Mouse (Mus musculus): Measurements from ENCODE around the gene Flot1.

Gene Flot1

DNA sequence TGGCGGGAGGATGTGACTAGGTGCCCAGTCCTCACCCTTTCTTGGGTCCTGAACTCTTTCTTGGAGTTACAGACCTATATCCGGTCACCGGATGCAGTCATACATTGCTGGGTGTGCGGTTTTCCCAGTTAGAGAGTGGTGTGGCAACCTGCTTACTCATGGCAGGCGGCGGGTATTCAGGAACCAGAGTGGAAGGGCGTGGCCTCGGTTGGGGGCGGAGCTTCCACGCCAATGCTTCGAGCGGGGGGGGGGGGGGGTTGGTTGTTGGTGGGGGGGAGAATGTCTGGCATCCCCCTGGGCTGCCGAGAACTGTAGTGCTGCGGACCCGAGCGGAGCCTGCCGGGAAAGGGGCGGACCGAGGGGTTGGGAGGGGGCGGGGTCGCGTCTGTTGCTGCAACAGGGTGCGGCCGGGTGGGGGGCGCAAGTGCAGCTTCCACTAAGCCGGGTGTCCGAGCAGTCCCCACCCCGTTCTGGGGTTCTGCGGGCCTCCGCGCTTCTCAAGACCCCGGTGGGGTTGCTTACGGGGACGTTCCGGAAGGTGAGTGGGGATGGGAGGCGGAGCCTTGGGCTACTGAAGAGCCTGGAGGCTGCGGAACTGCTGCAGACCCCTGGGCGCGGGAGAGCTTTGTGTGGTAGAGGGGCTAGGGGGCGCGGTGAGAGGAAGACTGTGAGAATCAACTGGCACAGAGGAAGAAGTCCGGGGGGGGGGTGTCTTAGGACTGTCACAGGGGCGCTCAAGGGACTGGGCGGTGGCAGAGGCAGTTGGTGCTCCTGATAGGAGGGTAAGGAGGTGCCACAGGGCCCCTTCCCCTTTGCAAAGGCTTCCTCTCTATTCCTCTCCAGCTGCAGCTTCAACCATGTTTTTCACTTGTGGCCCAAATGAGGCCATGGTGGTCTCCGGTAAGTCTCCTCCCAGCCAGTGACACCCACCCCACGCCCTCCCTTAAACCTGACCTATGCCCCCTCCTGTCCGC, at the start of gene Flot1:
Gene Flot1 (plus strand): TSS at position 267 of the 974 bp plus-strand sequence.
- DNase-seq (ENCODE audit: low read depth, low spot score), result no peak

DNA sequence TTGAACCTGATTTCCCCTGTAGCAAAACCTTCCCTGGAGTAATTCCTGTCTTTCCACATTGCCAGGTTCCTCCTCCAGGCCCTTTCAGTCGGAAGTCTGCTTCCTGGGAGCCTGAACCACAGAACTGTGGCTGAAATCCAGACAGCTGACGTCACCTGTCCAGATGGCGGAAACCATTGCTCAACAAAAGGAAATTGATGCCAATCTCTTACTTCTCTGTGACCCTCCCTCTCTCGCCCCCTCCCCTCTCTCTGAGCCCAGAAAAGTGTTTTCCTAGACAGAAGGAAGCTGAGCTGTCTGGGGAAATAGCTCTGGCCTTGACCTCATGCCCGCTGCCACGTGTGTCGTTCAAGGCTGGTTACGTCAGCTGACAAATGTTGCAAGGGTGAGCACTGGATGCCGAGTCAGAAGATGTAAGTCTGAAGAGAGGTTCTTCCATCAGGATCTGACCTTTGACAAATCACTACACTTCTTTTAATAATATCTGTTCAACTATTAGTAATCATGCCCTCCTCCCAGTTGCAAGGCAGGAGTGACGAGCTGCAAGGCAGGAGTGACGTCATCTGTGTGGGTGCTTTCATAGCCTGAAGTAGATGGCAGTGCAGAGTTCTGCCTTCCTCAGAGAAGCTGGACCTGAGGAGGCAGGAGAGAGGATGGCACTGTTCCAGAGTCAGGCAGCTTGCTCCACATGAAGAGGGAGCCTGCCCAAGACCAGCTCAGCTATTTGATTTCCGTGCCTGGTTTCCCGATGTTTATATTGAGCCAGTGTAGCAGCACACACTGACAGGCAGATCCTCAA, 46.0 kb upstream of the Flot1 start:
- no peak for DNase-seq (ENCODE audit: low read depth, low spot score)

DNA sequence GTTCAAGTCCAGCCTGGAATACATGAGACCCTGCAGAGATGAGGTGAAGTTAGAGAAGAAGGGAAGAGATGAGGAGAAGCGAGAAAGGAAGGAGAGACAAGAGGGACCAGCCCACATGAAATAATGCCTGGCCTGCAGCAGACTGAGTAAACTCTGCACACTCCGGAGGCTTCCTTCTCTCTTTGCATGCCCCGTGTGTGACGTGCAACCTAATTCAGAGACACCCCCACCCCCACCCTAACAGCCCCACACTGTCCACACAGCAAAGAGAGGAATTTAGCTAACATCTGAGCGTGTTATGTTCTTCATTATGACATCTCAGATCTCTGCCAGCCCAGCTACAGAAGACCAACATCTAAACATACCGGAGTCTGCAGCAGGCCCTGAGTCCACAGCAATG, 44.1 kb upstream of the Flot1 start:
- DNase-seq (ENCODE audit: low read depth, low spot score), result no peak

DNA sequence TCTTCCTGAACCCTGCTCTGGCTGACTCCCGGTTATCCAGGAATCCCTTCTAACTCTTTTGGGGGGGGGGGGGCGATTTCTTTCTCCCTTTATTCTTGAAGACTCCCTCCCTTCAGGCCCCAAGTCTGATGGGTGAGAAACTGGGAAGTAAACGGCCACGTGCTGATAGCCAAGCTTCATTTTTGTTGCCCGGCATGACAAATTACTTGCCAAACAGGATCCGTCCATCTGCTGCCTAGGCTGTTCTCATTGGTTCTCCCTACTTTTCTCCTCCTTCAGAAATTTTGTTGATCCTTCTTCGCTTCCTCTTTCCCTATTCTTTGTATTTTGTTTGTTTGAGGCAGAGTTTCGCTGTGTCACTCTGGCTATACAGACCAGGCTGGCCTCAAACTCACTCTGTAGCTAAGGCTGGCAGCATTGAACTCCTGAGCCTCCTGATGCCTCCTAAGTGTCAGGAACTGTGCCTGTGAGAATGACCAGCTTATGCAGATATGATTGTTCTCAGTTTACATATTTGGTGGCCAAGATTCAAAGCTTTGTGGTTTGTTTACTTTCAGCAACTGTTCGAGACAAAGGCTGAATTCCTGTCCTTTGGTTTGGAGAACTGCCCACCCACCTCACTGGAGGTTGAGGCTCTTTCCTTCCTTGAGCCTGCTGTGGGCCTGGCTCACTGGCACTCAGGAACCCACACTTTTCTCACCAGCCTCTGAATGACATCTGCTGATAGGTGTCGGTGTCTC, 43.4 kb upstream of the Flot1 start:
- no peak for DNase-seq (ENCODE audit: low read depth, low spot score)

DNA sequence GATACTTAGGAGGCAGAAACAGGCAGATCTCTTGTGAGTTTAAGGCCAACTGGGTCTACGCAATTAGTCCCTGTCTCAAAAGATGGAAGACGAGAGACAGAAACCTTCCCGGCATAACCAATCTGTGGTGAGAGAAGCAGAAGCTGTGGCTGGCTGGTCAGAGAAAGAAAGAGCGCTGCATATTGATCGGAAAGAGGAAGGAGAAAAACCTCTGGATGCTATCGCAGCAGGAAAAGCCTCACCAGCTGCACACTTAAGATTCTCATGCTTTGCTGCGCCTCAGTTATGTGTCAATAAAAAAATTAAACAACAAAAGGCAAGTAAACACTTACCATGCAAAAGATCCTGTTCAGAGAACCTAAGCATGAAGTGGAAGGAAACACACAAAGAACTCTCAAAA, 42.7 kb upstream of the Flot1 start:
- DNase-seq (ENCODE audit: low read depth, low spot score), result no peak

DNA sequence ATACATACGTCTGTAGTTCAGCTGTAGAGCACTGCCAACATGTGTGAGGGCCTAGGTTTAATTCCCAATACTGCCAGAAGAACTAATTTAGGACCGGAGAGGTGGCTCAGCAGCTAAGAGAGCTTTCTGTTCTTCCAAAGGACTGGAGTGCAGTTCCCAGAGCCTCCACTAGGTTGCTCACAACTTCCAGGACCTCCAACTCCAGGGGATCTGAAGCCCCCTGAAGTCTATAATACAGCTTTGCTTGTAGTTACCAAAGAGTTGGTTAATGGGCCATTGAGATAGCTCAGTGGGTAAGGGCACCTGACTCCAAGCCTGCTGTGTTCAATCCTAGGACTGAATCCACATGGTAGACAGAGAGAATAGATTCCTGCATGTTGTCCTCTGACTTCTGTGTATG, 40.6 kb upstream of the Flot1 start:
- DNase-seq (ENCODE audit: low read depth, low spot score), result no peak

DNA sequence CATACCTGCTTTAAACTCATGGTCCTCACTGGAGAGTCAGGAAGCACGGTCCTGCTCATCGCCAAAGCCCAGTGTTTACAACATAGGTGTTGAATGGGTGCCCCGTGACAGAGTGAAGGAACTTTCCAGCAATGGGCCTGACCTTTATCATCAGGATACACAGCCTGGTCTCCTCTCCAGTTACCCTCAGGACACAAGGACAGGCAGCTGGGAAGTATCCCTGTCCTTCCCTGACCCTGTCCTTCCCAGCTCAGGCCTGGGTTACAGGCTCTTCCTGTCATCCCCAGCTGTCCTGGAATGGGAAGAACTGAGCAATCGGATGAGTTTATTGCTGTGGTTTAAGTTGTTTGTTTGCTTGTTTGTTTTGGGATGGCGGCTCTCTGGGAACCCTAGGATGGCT, 40.1 kb upstream of the Flot1 start:
- DNase-seq (ENCODE audit: low read depth, low spot score), result no peak

DNA sequence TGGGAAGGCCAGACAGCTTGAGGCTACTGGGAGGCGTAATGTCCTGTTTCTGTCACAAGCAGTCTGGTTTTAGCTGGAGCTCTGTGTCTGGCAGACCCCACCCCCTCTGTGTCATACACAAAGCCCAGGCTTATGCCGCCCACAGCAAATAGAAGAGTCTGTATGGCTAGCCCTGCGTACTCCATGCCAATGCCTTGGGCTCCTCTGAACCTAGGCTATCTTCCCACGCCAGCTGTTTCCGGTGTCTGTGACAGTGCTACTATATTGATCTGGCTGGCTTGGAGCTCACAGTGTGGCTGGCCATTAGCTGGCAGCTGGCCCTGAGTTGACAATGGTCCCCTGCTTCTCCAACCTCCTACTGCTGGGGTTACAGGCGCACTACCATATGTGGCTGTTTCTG, 39.1 kb upstream of the Flot1 start:
- DNase-seq (ENCODE audit: low read depth, low spot score), result no peak

DNA sequence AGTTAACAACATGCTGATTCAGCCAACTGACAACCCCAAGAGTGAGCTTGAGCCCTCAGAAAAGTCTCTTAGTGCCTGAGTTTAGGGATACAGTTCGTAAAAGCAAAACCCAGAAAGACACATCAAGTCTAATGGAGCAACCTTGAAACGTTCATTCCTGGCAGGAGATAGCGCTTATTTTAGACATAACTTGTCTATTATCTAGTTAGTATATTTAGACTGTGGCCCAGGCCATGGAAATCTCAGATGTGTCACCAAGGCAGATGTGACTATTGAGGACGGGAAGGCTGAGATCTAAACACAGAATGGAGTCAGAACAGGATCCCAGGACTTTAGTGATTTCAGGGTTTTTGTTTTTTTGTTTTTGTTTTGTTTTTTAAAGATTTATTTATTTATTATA, 37.9 kb upstream of the Flot1 start:
- no peak for DNase-seq (ENCODE audit: low read depth, low spot score)

DNA sequence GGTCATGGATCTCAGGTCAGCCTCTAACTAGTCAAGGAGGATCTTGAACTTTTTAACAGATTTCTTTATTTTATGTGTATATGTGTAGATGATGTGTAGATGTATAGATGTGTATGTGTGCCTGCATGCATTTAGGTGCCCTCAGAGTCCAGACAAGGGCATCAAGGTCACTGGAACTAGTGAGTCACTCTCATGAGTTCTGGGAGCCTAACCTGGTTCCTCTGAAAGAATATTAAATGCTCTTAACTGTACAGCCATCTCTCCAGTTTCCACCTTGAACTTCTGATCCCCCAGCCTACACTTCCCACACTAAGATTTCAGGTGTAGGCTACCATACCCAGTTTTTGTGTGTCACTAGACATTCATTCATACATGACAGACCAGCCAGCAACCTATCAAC, 35.5 kb upstream of the Flot1 start:
- no peak for DNase-seq (ENCODE audit: low read depth, low spot score)

DNA sequence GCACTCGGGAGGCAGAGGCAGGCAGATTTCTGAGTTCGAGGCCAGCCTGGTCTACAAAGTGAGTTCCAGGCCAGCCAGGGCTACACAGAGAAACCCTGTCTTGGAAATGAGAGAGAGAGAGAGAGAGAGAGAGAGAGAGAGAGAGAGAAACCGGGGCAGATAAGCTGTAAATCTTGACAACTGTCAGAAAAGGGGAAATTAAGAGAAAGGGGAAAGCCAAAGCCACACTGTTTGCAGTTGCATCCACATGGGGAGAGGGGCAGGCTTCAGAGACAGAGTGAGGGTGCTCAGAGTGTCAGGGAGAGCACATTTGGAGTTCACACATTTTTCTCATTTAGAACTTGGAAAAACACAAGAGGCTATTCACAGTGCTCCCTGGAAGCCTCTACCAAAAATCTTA, 35.0 kb upstream of the Flot1 start:
- no peak for DNase-seq (ENCODE audit: low read depth, low spot score)

DNA sequence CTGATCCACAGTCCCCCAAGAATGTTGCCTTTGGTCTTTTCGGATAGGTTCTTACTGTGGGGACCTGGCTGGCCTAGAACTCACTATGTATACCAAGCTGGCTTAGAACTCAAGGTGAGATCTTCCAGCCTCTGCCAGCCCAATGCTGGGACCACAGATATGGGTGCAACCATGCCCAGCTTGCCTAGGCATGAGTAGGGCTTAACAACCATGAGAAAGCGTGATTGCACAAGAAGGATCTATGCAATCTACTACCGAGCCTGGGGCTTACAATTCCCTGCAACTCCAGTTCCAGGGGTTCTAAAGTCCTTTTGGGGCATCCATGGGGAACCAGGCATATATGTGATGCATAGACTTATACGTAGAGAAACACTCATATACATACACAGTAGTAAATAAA, 32.1 kb upstream of the Flot1 start:
- no peak for DNase-seq (ENCODE audit: low read depth, low spot score)

DNA sequence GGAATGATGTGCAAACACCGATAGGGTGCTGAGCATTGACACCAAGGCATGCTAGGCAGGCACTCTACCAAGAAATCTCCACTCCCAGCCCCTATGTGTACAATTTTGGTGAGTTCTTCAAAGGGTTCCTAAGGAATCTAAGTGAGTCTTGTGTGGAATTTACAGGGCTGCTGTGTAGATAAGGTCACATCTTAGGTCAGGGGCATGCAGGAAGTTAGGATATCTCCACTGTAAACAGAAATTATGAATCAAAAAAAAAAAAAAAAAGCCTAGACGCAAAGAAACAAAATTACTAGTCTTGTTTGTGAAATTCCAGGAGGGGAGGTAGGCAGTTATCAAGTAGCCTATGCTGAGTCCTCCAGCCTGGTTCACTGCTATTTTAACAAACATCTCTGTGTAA, 30.2 kb upstream of the Flot1 start:
- DNase-seq (ENCODE audit: low read depth, low spot score), result no peak

DNA sequence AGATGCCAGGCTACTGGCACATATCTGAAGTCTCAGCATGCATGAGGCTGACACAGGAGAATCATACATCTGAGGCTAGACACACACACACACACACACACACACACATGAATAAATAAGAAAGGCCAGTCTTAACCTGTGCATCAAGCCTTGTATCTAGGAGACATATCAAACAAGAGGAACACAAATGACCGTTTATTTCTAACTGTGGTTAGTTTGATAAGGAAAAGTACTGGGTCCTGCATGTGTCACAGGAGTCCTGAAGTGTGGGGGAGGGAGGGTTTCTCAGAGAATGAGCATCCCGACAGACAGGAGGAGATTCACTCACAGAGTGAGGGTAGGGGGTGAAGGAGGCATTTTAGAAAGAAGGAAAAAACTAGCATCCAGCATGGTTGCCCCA, 27.9 kb upstream of the Flot1 start:
- no peak for DNase-seq (ENCODE audit: low read depth, low spot score)

DNA sequence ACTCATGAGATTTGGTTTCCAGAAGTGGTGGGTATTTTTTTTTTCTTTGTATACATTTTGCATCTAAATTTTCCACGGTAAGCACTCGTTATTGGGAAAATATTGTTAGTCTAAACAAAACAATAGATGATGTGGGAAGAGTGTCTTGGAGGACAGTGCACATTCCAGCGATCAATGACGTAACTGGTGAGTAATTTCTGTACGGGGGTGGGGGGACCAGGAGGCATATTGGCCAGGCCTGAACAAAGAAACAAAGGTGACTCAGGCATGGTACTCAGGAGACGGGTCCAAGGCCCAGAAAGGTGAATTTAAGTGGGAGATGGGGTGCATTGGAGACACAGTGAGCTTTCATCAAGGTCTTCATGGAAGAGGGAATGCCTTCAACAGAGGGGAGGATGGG, 27.4 kb upstream of the Flot1 start:
- no peak for DNase-seq (ENCODE audit: low read depth, low spot score)

DNA sequence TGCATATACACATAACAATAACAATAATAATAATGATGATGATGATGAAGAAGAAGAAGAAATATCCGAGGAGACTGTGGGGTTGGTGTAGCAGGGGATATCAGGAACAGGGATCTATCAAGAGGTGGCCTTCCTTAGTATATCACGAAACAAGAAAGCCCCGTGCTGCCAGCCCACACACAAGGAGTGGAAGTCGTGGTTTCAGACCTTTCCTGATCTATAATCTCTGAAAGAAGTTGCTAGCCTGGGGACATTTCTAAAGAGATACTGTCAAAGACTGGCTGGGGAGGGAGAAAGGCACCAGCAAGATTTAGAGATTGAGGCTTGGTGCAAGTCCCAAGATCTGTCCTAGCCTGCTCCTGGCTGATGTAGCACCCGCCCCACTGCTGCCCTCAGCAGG, 26.2 kb upstream of the Flot1 start:
- no peak for DNase-seq (ENCODE audit: low read depth, low spot score)

DNA sequence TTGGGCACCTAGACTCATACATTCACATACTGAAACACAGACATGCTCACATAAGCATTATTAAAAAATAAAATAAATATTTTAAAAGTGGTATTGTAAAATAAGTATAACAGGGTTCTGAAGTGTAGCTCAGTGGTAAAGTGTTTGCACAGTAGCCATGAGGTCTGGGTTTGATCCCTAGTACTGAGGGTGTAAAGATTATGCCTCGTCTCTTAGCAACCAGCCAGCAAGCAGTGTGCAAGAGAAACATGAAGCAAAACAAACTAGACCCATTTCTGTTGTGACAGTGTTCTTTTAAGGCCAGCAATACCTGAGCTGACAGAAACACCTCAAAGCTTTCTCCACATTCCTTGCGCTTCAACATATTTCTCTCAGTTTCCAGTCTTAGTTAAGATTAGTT, 22.1 kb upstream of the Flot1 start:
- no peak for DNase-seq (ENCODE audit: low read depth, low spot score)

DNA sequence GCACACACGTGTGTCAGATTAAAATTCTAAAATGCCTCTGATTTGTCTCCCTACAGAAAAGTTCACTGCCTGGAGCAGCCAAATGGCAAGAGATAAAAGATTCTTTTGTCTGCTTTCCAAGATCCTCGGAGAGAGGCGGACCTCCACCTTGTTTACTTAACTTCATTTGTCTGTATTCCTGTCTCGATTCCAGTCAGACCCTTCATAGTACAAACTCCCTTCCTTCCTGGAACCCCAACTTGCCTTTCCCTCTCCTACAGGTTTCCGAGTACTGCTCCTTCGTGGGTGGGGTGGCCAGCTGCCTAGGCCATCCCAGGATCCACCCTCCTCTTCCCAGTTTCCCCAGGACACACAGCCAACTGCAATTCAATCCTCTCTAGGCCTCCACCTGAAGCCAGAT, 20.0 kb upstream of the Flot1 start:
- DNase-seq (ENCODE audit: low read depth, low spot score), result no peak

DNA sequence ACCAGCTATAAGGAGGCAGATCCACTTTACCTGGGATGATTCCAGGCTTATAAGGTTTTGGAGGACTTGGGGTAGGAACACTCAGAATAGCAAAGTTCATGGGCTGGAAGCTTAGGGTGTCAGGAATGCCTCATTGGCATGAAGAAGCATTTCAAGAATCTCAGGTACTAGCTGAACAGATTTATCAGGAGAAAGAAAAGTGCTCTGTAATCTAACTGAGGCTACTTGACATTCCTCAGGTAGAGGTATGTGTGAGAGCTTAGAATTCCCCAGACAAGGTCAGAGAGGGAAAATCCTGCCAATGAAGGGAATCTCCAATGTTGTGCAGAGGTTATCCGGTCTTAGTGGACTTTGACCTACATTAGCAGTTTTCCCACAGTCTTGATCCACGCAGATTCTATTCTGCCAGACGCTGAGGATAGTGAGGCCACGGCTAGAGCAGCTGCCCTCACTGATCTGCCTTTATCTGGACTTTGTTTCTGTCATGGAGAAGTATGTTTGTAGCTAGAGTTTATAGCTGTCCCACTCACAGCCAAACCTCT, 19.1 kb upstream of the Flot1 start:
- DNase-seq (ENCODE audit: low read depth, low spot score), result no peak

DNA sequence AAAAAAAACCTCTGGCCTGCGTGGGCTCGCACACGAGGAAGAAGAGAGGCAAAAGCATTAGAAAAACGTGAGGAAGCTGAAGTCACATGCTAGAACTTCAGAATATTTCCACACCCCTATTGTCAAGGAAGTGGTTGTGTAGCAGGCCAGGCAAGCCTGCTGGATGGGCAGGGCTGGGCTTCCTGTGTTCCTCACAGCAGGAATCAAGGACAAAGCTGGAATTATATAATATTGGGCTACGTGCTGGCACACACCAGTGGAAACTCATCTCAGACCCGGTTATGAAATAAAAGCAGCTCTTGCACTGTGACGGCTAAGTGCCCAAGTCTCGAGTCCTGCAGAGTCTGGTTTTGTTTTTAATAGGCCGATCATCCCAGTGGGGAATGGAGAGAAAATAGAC, 15.0 kb upstream of the Flot1 start:
- no peak for DNase-seq (ENCODE audit: low read depth, low spot score)

DNA sequence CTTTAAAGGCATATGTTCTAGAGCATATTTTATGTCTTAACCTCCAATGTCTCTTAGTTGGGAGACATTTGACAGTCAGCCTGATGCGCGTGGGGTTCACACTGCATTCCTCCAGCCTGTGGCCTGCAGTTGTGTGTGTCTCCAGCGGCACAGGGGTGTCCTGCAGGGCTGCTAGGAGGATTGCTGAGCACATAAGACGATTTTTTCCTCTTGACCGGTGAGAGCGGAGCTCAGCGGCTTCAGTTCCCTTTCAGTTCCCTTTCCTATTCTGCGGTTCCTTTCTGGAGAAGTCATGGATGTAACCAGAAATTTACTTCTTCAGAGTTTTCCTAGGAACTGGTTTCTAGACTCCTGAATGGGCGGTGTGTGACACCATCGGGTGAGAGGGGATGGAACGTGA, 13.6 kb upstream of the Flot1 start:
- no peak for DNase-seq (ENCODE audit: low read depth, low spot score)

Data from retina, adult 2 months (tissue).